Comparison of ENCODE assay signal across 8 mouse cellular contexts in genomic region chr10:4709915-4710314, GRCm38 (mm10).
DNase-seq lines count a peak whose midpoint lies in the region; ATAC-seq and TF ChIP-seq lines count a peak whose summit lies in the region.

No protein-coding gene starts in this region.

- 3% methylated on average over 15 of the region's 15 CpGs for WGBS in forebrain, embryonic 14.5 days
- WGBS in hindbrain, embryonic 15.5 days: 3% methylated on average over 15 of the region's 15 CpGs
- WGBS in midbrain, embryonic 12.5 days: 4% methylated on average over 15 of the region's 15 CpGs
- WGBS in small intestine, adult 2 months: 8% methylated on average over 15 of the region's 15 CpGs

- peak overlapping the region; percentile 45 for H3K9ac ChIP-seq in forebrain, embryonic 14.5 days (ENCODE audit: low read length)
- peak overlapping the region; percentile 33; the same call in 1 of the 2 replicates for H3K9ac ChIP-seq in hindbrain, embryonic 15.5 days
- no peak overlapping the region for H3K9ac ChIP-seq in midbrain, embryonic 12.5 days (replicated peaks)

- no peak overlapping the region for H3K27ac ChIP-seq in forebrain, embryonic 14.5 days (ENCODE audit: low read depth, low read length)
- H3K27ac ChIP-seq in hindbrain, embryonic 15.5 days (replicated peaks): no peak overlapping the region
- H3K27ac ChIP-seq in midbrain, embryonic 12.5 days (replicated peaks): no peak overlapping the region
- H3K27ac ChIP-seq in small intestine, adult 2 months (ENCODE audit: insufficient read depth, low read depth, low read length): no peak overlapping the region

- no peaks in the 10 kb centered on the region for H3K9me3 ChIP-seq in forebrain, embryonic 14.5 days (replicated peaks; ENCODE audit: control insufficient read depth, low read length)
- H3K9me3 ChIP-seq in hindbrain, embryonic 15.5 days: no peaks in the 10 kb centered on the region
- H3K9me3 ChIP-seq in midbrain, embryonic 12.5 days: no peaks in the 10 kb centered on the region

- H3K4me1 ChIP-seq in forebrain, embryonic 14.5 days (ENCODE audit: control insufficient read depth, insufficient read depth, low read length): peaks cover 3% of the 10 kb centered on the region; the same call in 1 of the 2 replicates
- peaks cover 22% of the 10 kb centered on the region for H3K4me1 ChIP-seq in hindbrain, embryonic 15.5 days (replicated peaks)
- peaks cover 13% of the 10 kb centered on the region for H3K4me1 ChIP-seq in midbrain, embryonic 12.5 days
- no peaks in the 10 kb centered on the region for H3K4me1 ChIP-seq in small intestine, adult 2 months (ENCODE audit: control insufficient read depth, insufficient read depth, insufficient read length, low read length)

- H3K4me3 ChIP-seq in forebrain, embryonic 14.5 days (ENCODE audit: low read depth, low read length): peak overlapping the region; percentile 24
- H3K4me3 ChIP-seq in hindbrain, embryonic 15.5 days: peak overlapping the region; percentile 36
- peak overlapping the region; percentile 29 for H3K4me3 ChIP-seq in midbrain, embryonic 12.5 days
- H3K4me3 ChIP-seq in small intestine, adult 2 months (ENCODE audit: low read depth, low read length): peak overlapping the region; percentile 29; the same call in 1 of the 2 replicates

- intact Hi-C loops in left cerebral cortex, postnatal 25 days (cut with DNase I): no loop called here

- DNase-seq in urinary bladder, postnatal 14 days (ENCODE audit: low spot score): peak; percentile 19
- no peak for DNase-seq in urinary bladder, postnatal 10 days (ENCODE audit: low spot score)
- peak; percentile 68 for DNase-seq in forebrain, embryonic 14.5 days (ENCODE audit: low spot score)
- DNase-seq in left cerebral cortex, postnatal 25 days (ENCODE audit: low spot score in 2 of 2): peak; percentile 36 to 40
- DNase-seq in B cell, adult 2 months: no peak

- peak; percentile 65; the same call in 1 of the 2 replicates for ATAC-seq in forebrain, embryonic 14.5 days
- ATAC-seq in hindbrain, embryonic 15.5 days (ENCODE audit: low FRiP score, low read depth): peak; percentile 76
- ATAC-seq in midbrain, embryonic 12.5 days (ENCODE audit: low FRiP score, low read depth): peak; percentile 55

- H3K36me3 ChIP-seq in forebrain, embryonic 14.5 days (ENCODE audit: control insufficient read depth, insufficient read depth, low read length): no peaks in the 10 kb centered on the region
- no peaks in the 10 kb centered on the region for H3K36me3 ChIP-seq in hindbrain, embryonic 15.5 days
- H3K36me3 ChIP-seq in midbrain, embryonic 12.5 days: no peaks in the 10 kb centered on the region
- no peaks in the 10 kb centered on the region for H3K36me3 ChIP-seq in small intestine, adult 2 months (ENCODE audit: control insufficient read depth, insufficient read depth, low read length)

- H3K4me2 ChIP-seq in forebrain, embryonic 14.5 days (ENCODE audit: low read length): peak overlapping the region; percentile 57
- H3K4me2 ChIP-seq in hindbrain, embryonic 15.5 days: peak overlapping the region; percentile 65
- peak overlapping the region; percentile 54 for H3K4me2 ChIP-seq in midbrain, embryonic 12.5 days (replicated peaks)

- H3K27me3 ChIP-seq in forebrain, embryonic 14.5 days (replicated peaks; ENCODE audit: control insufficient read depth, insufficient read depth, low read length): peaks cover 28% of the 10 kb centered on the region
- H3K27me3 ChIP-seq in hindbrain, embryonic 15.5 days: peaks cover 35% of the 10 kb centered on the region
- H3K27me3 ChIP-seq in midbrain, embryonic 12.5 days: peaks cover 51% of the 10 kb centered on the region
- H3K27me3 ChIP-seq in small intestine, adult 2 months (ENCODE audit: control insufficient read depth, insufficient read depth, low read length): peaks cover 14% of the 10 kb centered on the region

- TF ChIP-seq POLR2A in small intestine, adult 2 months (IDR thresholded peaks at IDR 0.05; ENCODE audit: low read depth, low read length): no peak

- TF ChIP-seq CTCF in small intestine, adult 2 months (IDR thresholded peaks at IDR 0.05; ENCODE audit: extremely low read depth, insufficient read length, insufficient replicate concordance, low read depth, low read length): no peak

Comparison
In these comparisons a context has a peak if more than half of its experiments do, and no peak if none do; other contexts are left out.
1. DNase-seq: peak in urinary bladder, postnatal 14 days (single experiment), forebrain, embryonic 14.5 days (single experiment) and left cerebral cortex, postnatal 25 days (2 of 2); none in urinary bladder, postnatal 10 days (single experiment) and B cell, adult 2 months (0 of 2).
2. Peak in every context shown above with its lines, with median percentiles within 50 percentile points of each other: ATAC-seq, H3K4me2 ChIP-seq and H3K4me3 ChIP-seq.